Mouse (Mus musculus) frontal cortex, adult (tissue): ENCODE results near the gene Man1b1.
A peak's percentile ranks its signal among the peaks of the same experiment; 100 is the strongest.

Experiments used
- ATAC-seq: cut with Nextera tagmentation; 2 replicates; pipeline ENCODE4 v1.9.2; 2017; ENCODE audit warnings: mild to moderate bottlenecking, moderate library complexity, mixed read lengths; ENCODE audit not compliant: low TSS enrichment

The Man1b1 gene

DNA sequence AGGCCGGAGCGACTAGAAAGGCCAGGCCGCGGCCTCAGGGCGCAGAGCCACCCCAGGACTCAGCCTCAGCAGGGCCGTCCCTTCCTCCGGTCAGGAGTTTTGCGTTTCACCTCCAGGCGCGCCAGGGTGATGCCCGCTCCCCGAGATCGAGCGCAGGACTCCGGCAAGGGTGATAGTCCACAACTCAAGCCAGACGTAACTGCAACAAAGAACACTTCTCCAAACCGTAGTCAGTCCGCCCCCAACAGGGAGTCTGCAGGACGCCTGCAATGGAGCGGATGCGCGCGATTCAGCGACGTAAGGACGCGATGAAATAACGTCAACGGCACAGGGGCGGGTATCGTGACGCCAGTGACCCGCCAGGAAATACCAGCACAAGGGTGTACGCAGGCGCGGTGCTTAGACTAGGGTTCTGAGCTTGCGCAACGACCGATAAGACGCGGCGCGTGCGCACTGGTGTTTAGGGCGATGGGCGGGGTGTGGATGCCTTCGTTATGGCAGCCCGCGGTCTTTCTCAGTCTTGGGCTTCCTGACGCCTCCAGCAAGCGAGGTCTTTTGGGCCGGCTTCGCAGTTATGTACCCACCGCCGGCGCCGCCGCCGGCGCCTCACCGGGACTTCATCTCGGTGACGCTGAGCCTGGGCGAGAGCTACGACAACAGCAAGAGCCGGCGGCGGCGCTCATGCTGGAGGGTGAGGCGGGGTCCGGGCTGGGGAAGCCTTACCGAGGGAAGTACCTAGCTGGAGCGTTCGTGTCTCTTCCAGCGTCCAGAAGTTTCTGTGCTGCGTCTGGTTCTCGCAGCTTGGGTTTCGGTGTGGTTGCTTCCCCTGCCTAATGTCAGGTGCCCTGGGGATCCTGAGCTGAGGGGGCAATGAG is at the start of gene Man1b1:
TSS of gene Man1b1 (plus strand) at position 53 of the 875 bp plus-strand sequence.
- peak; percentile 98 for ATAC-seq

DNA sequence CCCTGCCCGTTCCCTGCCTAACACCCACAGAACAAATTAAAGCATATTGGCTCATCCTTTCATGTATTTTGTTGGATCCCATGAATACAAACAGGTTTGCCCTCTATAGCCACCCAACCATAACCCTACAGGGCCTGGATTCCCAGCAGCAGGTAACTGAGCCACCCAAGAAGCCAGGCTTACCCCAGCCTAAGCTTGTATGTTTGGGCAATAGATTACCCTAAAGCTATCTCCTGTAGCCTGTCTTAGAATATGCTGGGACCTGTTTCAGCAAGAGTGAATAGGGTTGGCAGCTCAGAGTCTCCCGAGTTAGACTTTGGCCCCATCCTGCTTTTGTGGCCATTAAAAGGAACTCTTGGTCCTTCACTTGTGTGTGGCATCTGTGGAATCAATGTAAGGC is 46.6 kb upstream of the Man1b1 start:
- no peak for ATAC-seq

DNA sequence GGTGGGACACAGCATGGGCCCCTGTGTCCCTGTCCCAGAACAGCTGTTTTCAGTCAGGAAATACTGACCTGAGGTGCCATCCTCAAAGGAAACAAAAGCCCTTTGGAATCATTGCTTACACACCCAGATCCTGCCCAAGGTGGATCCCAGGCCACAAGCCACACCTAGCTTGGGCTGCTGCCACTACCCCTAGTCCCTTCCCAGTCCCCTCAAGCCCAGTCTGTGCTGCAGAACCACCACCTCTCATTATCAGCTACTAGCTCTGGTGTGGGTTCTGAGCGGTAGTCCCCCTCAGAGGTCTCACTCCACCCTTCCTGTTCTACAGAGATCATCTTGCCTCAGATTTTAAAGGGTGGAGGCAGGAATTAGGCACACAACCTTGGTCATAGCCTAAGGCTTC is 45.8 kb upstream of the Man1b1 start:
- no peak for ATAC-seq

DNA sequence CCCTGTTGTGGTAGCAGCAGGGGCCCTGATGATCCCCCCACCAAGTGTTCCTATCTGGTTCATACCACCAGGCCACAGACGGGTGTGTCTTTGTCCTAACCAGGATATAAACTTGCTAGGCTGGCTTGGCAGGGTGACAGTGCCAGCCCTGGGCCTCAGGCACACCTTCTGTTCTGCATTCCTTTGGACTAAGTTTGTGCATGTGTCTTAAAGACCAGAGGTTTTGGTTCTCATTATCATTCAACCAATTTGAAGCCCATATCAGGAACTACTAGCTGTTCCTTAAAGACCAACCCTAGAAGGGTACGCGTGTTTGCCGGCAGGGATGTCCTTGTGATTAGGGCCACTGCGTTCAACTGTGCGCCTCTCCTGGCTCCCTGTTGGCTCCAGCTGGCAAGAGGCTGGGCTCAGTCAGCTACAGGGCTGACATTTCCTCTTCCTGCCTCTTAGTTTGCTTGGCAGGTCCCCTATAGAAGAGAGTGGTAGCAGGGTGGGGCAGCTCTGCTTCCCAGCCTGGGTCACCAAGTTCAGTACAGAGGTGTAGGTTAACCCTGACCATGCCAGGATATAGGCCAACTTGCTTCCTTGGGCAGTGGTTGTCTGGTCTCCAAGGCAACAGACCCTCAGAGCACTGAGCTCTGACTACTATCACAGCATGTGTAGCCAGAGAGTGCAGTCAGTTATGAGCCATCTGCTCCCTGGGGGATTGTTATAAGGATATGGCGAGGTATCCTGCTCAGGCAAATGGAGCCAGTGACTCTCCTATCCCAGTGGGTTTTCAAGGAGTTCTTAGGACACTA is 45.1 kb upstream of the Man1b1 start:
- ATAC-seq, result no peak

DNA sequence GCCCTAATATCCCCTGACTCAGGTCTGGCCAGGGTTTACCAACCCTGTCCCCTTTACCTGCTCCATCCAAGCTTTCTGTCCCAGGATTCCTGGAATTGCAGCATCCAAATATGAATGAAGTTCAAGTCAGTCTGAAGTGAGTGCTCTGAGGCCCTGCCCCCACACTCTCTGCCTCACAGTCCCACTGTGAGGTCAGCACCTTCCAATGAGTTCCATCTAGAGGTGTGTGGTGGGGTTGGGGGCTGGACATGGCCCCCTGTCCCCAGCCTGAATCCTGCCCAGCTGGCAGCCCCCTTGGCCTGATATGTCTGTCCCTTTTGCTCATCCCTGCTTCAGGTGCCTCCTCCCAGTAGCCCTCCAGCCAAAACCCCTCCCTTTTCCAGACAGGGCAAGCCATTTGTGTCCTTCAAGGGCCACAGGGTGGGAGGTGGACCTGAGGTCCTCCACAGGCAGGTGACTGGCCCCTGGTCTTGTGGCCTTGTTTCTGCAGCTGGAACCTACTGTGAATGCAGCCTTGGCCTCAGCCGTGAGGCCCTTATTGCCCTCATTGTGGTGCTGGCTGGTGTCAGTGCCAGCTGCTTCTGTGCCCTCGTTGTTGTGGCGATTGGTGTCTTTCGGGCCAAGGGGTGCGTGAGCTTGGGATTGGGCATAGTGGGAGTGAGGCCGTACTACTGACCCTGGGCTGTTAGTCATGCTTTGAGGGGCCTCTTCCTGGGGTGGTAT is 44.0 kb upstream of the Man1b1 start, which contains the start of gene Tmem210:
TSS of gene Tmem210 (plus strand) at position 219 of the 723 bp plus-strand sequence.
- ATAC-seq, result no peak

DNA sequence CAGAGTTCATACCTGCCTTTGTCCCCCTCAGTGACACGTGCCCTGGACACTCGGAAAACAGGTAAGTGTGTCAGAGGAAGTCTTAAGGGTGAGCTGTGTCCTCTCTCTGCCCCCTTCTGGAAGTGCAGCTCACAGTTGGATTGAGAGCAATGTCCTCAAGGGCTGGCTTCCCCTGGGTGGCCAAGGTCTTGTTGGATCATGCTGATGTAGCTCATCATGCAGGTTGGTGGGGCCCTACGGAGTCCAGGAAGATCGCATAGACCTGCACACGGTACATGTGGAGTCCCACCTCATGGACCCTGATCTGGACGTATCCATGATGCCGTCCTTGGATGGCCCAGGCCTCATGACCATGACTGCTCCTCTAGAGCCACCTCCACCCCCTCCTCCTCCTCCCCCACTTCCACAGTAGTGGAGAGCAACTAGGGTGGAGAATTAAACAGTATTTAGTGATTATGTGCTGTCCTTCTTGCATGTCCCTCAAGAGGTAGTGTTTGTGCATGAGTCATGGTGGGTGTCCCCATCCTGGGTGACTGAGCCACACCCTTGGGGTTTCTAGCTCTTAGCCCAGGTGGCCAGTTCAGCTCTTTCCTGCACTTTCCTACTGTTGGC is 43.3 kb upstream of the Man1b1 start:
- no peak for ATAC-seq

DNA sequence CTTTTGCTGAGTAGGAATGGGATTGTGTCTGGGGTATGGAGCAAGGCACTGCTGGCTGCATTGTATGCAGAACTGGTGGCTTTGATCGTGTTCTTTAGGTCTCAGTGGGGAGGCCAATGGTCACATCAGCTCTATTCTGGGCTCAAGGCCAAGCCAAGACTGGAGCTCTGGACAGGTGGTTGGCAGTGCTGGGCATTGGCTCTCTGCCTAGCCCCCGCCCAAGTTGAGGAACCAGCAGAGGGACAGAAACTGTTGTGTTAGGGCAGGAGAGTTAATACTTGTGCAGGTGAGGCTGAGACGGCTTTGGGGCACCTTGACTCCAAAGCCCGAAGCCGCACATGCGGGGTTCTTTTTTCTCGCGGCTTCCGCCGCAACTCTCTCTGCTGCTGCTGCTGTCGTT is 42.5 kb upstream of the Man1b1 start, which contains the start of gene Lrrc26:
TSS of gene Lrrc26 (plus strand) at position 265 of the 400 bp plus-strand sequence.
- no peak for ATAC-seq

DNA sequence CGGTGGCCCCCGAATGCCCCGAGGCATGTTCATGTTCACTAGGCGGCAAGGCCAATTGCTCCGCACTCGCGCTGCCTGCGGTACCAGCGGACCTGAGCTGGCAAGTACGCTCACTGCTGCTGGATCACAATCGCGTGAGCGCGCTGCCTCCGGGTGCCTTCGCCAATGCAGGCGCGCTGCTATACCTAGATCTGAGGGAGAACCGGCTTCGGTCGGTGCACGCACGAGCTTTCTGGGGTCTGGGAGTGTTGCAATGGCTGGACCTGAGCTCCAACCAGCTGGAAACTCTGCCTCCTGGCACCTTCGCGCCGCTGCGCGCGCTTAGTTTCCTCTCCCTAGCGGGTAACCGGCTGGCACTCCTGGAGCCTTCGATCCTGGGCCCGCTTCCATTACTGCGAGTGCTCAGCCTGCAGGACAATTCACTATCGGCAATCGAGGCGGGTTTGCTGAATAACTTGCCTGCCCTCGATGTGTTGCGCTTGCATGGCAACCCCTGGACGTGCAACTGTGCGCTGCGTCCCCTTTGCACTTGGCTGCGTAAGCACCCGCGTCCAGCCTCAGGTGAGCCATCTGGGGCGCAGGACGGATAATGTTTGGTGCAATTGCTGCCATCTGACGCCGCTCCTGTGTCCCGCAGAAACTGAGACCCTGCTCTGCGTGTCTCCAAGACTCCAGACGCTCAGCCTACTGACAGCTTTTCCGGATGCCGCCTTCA is 41.9 kb upstream of the Man1b1 start:
- peak; percentile 15; the same call in 1 of the 2 replicates for ATAC-seq

DNA sequence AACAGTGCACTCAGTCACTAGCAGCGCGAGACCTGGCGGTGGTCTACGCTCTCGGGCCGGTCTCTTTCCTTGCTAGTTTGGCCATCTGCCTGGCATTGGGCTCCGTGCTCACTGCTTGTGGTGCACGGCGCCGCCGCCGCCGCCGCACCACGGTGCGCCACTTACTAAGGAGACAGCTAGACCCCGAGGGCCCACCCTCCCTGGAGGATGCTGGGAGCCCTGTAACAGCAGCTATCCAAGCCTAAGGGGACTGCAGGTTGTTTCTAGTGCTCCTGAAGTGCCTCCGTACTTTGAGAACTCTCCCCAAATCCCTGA is 41.4 kb upstream of the Man1b1 start:
- ATAC-seq, result no peak

DNA sequence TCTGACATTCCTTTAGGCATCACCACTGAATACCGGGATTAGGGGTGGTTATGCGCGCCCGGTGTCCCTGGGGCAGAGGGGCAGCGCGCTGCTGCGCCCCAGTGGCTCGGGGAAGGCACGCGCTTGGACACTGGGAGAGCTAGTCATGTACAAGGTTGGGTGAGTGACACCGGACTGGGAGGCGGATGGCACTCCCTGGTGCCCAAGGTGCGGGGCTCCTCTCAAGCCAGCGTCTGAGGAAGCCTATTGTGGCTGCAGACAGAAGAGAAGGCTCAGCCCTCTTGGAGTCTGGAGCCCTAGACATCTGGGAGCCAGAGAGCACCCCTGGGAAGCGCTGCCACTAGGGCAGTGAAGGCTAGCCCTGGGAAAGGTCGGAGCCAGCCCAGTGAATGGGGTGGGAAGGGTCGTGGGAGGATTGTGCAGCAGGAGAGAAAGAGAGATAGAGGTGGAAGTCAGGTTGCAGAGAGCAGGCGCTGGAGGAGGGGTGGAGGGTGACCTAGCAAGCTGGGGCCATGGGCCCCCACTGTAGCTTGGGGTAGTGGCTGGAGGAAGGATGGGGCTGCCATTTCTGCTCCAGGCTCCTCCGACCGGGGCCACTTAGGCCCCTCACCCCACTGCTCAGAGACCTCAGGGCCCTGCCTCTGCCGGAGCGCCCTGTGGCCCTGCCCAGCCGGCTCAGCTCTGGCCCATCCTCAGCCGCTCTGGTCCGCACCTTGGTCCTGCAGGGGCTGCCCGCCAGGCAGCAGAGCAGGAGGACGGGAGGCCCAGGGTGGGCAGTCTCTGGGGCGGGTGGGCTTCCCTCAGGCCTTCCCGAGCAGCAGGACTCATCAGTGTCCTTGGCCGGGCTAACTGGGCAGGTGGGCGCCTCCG is 40.7 kb upstream of the Man1b1 start:
- ATAC-seq, result no peak

DNA sequence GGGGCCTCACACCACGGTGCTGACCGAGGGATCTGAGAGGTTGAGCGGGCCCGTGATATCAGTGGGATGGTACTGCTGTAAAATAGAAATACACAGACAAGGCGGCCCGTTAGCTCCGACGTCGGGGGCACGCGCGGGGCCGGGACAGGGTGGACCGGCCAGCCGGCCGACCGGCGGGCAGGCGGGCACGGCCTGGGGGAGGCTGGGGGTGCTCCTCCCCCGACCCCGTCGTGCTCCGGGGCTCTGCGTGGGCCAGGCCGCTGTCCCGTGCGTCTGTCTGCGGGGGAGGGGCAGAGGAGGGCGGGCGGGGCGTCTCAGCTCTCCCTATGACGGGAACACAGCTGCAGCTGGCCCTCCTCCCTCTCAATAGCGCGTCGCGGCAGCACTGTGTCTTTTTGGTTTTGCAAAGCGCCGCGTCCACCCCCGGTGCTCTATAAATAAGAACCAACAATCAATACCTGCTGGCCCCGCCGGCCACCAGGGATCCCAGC is 40.0 kb upstream of the Man1b1 start:
- ATAC-seq, result no peak

DNA sequence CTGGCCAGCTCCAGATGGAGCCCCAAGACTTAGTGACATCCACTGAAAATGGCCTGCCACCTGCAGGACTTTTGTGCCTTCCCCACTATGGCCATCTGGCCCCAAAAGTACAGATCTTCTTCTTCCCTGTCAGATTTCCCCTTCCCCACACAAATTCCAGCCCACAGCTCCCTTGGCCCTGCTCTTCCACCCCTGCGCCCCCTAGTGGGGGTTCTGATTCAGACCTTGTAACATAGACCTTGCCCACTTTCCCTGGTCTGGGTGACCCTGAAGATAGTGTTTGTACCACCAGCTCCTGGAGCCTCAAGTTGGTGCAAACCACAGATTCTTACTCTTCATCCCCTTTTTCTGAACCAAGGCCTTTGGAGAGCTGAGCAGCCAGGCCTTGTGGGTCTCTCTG is 39.3 kb upstream of the Man1b1 start:
- ATAC-seq, result no peak

DNA sequence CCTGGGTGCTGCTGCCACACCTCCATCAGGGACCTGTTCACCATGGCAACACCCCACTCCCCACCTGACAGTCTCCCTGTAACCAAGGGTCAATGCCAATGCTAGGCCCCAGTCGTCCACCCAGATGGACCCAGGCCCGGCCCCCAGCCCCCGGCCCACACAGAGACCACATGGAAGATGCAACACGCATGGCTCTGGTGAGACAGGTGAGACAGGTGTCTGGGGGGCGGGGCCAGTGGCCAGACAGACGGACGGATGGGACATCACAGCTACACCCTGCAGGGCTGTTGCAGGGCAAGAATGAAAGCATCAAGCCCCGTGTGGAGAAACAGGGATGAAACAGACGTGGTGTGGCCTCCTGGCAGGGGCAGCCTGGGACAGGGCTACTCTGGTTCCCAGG is 38.4 kb upstream of the Man1b1 start:
- no peak for ATAC-seq

DNA sequence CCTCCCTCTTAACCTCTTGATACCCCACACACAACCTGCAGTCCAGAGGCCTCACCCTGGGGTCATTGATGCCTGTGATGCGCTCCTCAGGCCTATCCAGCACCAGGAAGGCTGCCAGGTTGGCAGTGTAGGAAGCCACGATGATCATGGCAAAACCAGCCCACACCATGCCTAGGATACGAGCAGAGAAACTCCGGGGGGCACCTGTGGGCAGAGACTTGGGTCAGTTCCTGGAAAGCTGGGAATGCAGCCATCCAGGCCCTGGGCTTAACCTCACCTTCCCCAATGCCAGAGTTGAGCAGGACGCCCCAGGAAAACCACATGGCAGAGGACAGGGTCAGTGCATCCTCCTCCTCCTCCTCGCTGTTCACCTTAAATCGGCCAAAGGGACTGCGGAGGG is 35.0 kb upstream of the Man1b1 start:
- no peak for ATAC-seq

DNA sequence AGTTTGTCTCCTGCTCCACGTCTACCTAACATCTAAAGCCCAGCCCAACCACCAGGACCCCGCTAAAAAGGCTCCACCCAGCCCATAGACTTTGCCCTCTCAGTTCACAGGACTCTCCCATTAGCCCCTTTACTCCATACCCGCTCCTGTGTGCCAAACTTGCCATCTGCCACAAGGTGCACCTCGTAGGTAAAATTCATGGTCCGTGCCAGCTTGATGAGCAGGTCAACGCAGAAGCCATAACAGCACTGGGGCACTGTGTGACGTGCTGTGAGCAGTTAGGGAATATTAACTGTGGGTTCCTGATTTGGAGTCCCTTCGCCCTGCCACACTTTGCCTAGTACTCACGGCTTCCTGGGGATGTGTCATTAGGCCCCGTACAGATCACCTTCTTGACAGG is 34.1 kb upstream of the Man1b1 start:
- ATAC-seq, result no peak

DNA sequence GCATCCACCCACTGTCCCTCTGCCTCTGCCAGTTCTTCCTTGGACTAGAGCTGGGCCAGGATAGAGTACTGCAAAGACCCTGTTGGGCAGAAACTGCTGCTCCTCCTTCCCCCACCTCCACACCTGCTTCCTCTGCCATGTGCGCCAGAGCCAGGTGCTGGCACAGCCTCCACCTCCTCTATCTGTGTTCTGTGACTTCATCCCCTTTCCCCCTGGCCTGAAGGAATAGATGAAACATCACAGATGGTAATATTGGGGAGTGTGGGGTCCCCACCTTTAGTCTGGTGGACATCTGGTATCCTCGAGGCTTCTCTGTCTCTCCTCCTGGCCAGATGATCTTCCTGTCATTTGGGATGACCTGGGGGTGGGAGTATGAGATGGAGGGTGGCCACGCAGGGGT is 28.7 kb upstream of the Man1b1 start:
- ATAC-seq, result no peak

DNA sequence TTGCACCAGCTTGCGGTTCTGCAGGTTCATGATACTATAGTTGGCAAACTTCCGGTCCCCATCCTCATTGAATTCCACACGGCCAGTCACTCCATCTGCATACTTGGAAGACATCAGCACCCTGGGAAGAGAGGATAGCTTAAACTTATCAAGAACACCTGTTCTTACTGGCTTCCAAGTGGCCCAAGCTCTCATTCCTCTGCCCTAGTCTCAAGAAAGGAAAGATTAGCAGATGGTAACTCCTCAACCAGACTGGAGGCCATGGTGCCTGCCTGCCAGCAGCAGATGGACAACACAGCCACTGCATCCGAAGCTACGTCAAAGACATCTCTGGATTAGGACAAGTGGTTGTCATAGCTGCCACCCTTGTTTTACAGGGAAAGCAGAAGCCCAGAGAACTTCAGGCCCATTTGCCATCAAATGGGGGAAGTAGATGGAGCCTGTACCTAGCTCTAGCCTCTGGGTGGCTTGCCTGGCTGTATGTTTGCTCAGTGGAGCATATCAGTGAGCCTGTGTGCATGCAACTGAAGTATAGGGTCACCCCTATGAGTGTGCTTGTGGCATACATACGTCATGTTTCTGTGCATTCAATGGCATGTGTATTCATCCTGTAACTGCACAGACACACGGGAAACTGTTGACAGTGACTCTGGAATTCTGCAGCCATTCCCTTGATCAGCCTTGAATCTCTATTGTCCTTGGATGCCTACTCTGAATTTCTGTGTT is 28.0 kb upstream of the Man1b1 start:
- peak; percentile 18; the same call in 1 of the 2 replicates for ATAC-seq

DNA sequence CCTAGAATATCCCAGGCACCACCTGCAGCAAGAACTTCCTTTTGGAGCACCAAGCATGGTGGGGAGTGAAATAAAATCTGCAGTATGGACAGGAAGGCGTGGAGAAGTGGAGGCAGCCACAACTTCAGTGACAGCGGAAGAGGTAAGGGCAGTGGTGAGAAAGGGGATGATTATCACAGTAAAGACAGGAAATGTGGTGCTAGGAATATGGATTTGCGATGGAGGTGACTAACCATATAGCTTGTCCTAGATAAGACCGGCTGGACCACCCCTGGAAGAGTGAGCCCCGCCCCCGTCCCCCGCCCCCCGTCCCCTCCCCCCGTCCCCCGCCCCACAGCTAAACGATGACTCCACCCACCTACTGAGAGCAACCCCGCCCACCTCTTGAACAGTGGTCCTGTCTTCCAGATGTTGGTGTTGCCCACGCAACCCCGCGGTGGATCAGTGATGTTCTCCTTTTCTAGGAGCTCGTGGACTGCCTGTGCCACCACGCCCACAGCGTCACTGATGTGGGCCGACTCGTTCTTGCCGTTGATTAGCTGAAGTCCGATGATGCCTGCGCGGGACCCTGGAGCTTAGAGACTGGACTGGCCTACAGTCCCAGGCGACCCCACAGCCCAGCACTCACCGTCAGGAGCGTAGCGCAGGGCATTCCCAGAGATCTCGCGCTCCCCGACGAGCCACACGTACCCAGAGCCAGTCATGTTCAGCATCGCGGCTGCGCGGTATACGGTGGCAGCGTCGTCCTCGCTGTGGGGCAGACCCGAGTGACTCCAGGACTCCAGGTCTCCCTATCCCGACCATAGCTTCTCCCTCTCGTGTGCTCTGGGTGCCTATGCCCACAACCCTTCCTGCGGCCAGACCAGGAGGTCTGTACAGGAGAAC is 27.2 kb upstream of the Man1b1 start:
- ATAC-seq, result 0 out of 2 replicates have a peak, but pooled peaks have one; percentile 31
